Mouse (Mus musculus): ENCODE measurements around the gene Kctd3.
A peak's percentile ranks its signal among the peaks of the same experiment; 100 is the strongest.

Kctd3 gene

GRCm38 (mm10) chr1:189006826-189007225 is 815 bp downstream of the Kctd3 start:
- DNase-seq = no peak

GRCm38 (mm10) chr1:189006267-189006666 is 1.4 kb downstream of the Kctd3 start:
- no peak for DNase-seq

GRCm38 (mm10) chr1:189004774-189005173 is 2.9 kb downstream of the Kctd3 start:
- DNase-seq = no peak

- no peak for DNase-seq
Measured at GRCm38 (mm10) chr1:189001815-189002214, 5.8 kb downstream of the Kctd3 start.

- no peak for DNase-seq
Measured at GRCm38 (mm10) chr1:188999981-189000380, 7.7 kb downstream of the Kctd3 start.

- DNase-seq = no peak
Measured at GRCm38 (mm10) chr1:188997921-188998320, 9.7 kb downstream of the Kctd3 start.

- peak; percentile 65 for DNase-seq
Measured at GRCm38 (mm10) chr1:188993218-188993617, 14.4 kb downstream of the Kctd3 start.

- DNase-seq = peak; percentile 22
Measured at GRCm38 (mm10) chr1:188980050-188980449, 27.6 kb downstream of the Kctd3 start.

- no peak for DNase-seq
Measured at GRCm38 (mm10) chr1:188973926-188974325, 33.7 kb downstream of the Kctd3 start.

- no peak for DNase-seq
Measured at GRCm38 (mm10) chr1:188973078-188973477, 34.6 kb downstream of the Kctd3 start.

- DNase-seq = no peak
Measured at GRCm38 (mm10) chr1:188952501-188952900, 55.1 kb downstream of the Kctd3 start.

GRCm38 (mm10) chr1:188951091-188951490 is 56.5 kb downstream of the Kctd3 start:
- no peak for DNase-seq

- DNase-seq = no peak
Measured at GRCm38 (mm10) chr1:188948276-188948675, 59.4 kb downstream of the Kctd3 start.

GRCm38 (mm10) chr1:188947794-188948193 is 59.8 kb downstream of the Kctd3 start:
- no peak for DNase-seq

- DNase-seq = no peak
Measured at GRCm38 (mm10) chr1:188946849-188947248, 60.8 kb downstream of the Kctd3 start.

GRCm38 (mm10) chr1:188945326-188945725 is 62.3 kb downstream of the Kctd3 start:
- no peak for DNase-seq

GRCm38 (mm10) chr1:188937246-188937780 is 70.3 kb downstream of the Kctd3 start:
- DNase-seq = no peak

All from layer of hippocampus, adult 9-11 months (tissue).